Comparison of ENCODE assay signal across 20 mouse cellular contexts in the genomic region with DNA sequence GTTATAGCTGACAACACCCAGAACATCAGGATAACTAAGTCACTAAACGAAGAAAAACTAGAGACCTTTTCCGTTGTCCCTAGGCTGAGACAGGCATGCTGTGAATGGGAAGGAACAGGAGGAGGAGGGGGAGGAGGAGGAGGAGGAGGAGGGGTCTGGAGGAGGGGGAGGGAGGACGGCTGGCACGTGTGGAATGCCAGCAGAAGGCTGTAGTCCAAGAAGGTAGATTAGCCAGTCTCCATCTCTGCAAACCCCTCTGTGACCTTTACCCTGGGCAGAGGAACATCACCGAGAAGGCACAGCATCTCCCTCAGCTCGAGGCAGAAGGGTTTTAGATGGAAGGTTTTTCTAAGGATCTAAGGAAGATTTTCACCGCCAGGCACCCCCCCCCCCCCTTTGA. TPM values are rescaled to one million over a fixed set of nuclear protein-coding genes. Genes with fewer than 3 reads are reported as not detected.
DNase-seq lines count a peak whose midpoint lies in the region; ATAC-seq and TF ChIP-seq lines count a peak whose summit lies in the region.
"Had no signal": no experiment of that assay in that cellular context is flagged by ENCODE, and none has a peak within 500 bp of the region (broad histone marks: within the 10 kb centered on the region; RNA-seq: fewer than 3 reads in every experiment).

No protein-coding gene starts in this region.

- peak; percentile 24 for DNase-seq in hindbrain, embryonic 10.5 days (ENCODE audit: low spot score)
- DNase-seq in stomach, postnatal 0 days (ENCODE audit: low spot score), result no peak
- no peak for DNase-seq in adrenal gland, adult (ENCODE audit: inconsistent age in 2 of 2, low spot score in 1 of 2)
- DNase-seq in spleen, postnatal 36 days (ENCODE audit: low spot score in 2 of 2), result no peak
- DNase-seq in cerebellum, adult 11 months, result no peak
- DNase-seq: cerebellum, postnatal 36 days; kidney, adult 11 months; kidney, postnatal 25 days; lung, adult 2 months; spleen, adult 18-20 months; thymus, postnatal 14 days had no signal

- H3K9me3 ChIP-seq in hindbrain, embryonic 10.5 days, result no peaks in the 10 kb centered on the region
- H3K9me3 ChIP-seq in hindbrain, embryonic 13.5 days, result no peaks in the 10 kb centered on the region
- no peaks in the 10 kb centered on the region for H3K9me3 ChIP-seq in stomach, embryonic 14.5 days (ENCODE audit: control insufficient read depth, low read depth, low read length)
- H3K9me3 ChIP-seq in stomach, postnatal 0 days (ENCODE audit: control insufficient read depth, low read length), result no peaks in the 10 kb centered on the region
- no peaks in the 10 kb centered on the region for H3K9me3 ChIP-seq in liver, embryonic 12.5 days (replicated peaks)
- H3K9me3 ChIP-seq: embryonic facial prominence, embryonic 15.5 days; forebrain, embryonic 12.5 days; heart, embryonic 15.5 days; neural tube, embryonic 12.5 days had no signal

- no peak overlapping the region for H3K4me2 ChIP-seq in hindbrain, embryonic 13.5 days
- H3K4me2 ChIP-seq in stomach, embryonic 14.5 days (replicated peaks; ENCODE audit: low read depth, low read length), result no peak overlapping the region
- no peak overlapping the region for H3K4me2 ChIP-seq in stomach, postnatal 0 days (replicated peaks; ENCODE audit: low read depth)
- no peak overlapping the region for H3K4me2 ChIP-seq in liver, embryonic 12.5 days
- H3K4me2 ChIP-seq: embryonic facial prominence, embryonic 15.5 days; forebrain, embryonic 12.5 days; heart, embryonic 15.5 days; hindbrain, embryonic 14.5 days; neural tube, embryonic 12.5 days had no signal

- H3K4me1 ChIP-seq in hindbrain, embryonic 10.5 days (replicated peaks), result peaks cover 14% of the 10 kb centered on the region
- H3K4me1 ChIP-seq in hindbrain, embryonic 13.5 days (replicated peaks), result no peaks in the 10 kb centered on the region
- H3K4me1 ChIP-seq in stomach, embryonic 14.5 days (ENCODE audit: control insufficient read depth, insufficient read depth, low read length), result peaks cover 8% of the 10 kb centered on the region; the same call in 1 of the 2 replicates
- H3K4me1 ChIP-seq in stomach, postnatal 0 days (replicated peaks; ENCODE audit: control insufficient read depth, insufficient read depth), result no peaks in the 10 kb centered on the region
- H3K4me1 ChIP-seq in liver, embryonic 12.5 days, result 0 out of 2 replicates have a peak, but pooled peaks cover 4% of the 10 kb centered on the region
- H3K4me1 ChIP-seq: embryonic facial prominence, embryonic 15.5 days; neural tube, embryonic 12.5 days had no signal

- no peak overlapping the region for H3K27ac ChIP-seq in hindbrain, embryonic 10.5 days
- no peak overlapping the region for H3K27ac ChIP-seq in hindbrain, embryonic 13.5 days
- H3K27ac ChIP-seq in stomach, embryonic 14.5 days (ENCODE audit: low read length), result peak overlapping the region; percentile 75; the same call in 1 of the 2 replicates
- H3K27ac ChIP-seq in stomach, postnatal 0 days (replicated peaks), result no peak overlapping the region
- 0 out of 2 replicates have a peak overlapping the region, but pooled peaks have one; percentile 69 for H3K27ac ChIP-seq in liver, embryonic 12.5 days
- H3K27ac ChIP-seq: embryonic facial prominence, embryonic 15.5 days; forebrain, embryonic 12.5 days; heart, embryonic 15.5 days; hindbrain, embryonic 14.5 days; neural tube, embryonic 12.5 days had no signal

- H3K9ac ChIP-seq in hindbrain, embryonic 13.5 days, result no peak overlapping the region
- no peak overlapping the region for H3K9ac ChIP-seq in stomach, embryonic 14.5 days (replicated peaks; ENCODE audit: low read depth, low read length)
- no peak overlapping the region for H3K9ac ChIP-seq in stomach, postnatal 0 days (ENCODE audit: low read length)
- no peak overlapping the region for H3K9ac ChIP-seq in liver, embryonic 12.5 days
- H3K9ac ChIP-seq: embryonic facial prominence, embryonic 15.5 days; forebrain, embryonic 12.5 days; heart, embryonic 15.5 days; hindbrain, embryonic 14.5 days; neural tube, embryonic 12.5 days had no signal

- no peak for ATAC-seq in hindbrain, embryonic 13.5 days (ENCODE audit: low FRiP score)
- ATAC-seq in stomach, embryonic 14.5 days (ENCODE audit: insufficient number of reproducible peaks, insufficient read depth, low FRiP score, low read depth), result no peak
- no peak for ATAC-seq in stomach, postnatal 0 days (ENCODE audit: low FRiP score, low TSS enrichment)
- no peak for ATAC-seq in liver, embryonic 12.5 days
- ATAC-seq: Patski had no signal

- H3K27me3 ChIP-seq in hindbrain, embryonic 10.5 days (ENCODE audit: insufficient read depth, poor library complexity, severe bottlenecking), result no peaks in the 10 kb centered on the region
- no peaks in the 10 kb centered on the region for H3K27me3 ChIP-seq in hindbrain, embryonic 13.5 days
- no peaks in the 10 kb centered on the region for H3K27me3 ChIP-seq in stomach, embryonic 14.5 days (ENCODE audit: control insufficient read depth, insufficient read depth, low read length)
- no peaks in the 10 kb centered on the region for H3K27me3 ChIP-seq in stomach, postnatal 0 days (ENCODE audit: control insufficient read depth, insufficient read depth, low read length)
- no peaks in the 10 kb centered on the region for H3K27me3 ChIP-seq in liver, embryonic 12.5 days (replicated peaks)
- H3K27me3 ChIP-seq: embryonic facial prominence, embryonic 15.5 days; forebrain, embryonic 12.5 days; heart, embryonic 15.5 days; neural tube, embryonic 12.5 days; Patski had no signal

- TF ChIP-seq CTCF in stomach, postnatal 0 days (IDR thresholded peaks at IDR 0.05; ENCODE audit: low read depth), result no peak

- WGBS in hindbrain, embryonic 10.5 days, result 13% methylated on average over 7 of the region's 7 CpGs
- 17% methylated on average over 7 of the region's 7 CpGs for WGBS in hindbrain, embryonic 13.5 days
- WGBS in stomach, embryonic 14.5 days, result 11% methylated on average over 7 of the region's 7 CpGs
- WGBS in stomach, postnatal 0 days, result 17% methylated on average over 7 of the region's 7 CpGs
- WGBS in liver, embryonic 12.5 days (ENCODE audit: insufficient replicate concordance), result 14% methylated on average over 7 of the region's 7 CpGs

- H3K4me3 ChIP-seq in hindbrain, embryonic 10.5 days, result no peak overlapping the region
- no peak overlapping the region for H3K4me3 ChIP-seq in hindbrain, embryonic 13.5 days
- H3K4me3 ChIP-seq in stomach, embryonic 14.5 days (ENCODE audit: low read depth, low read length), result no peak overlapping the region
- no peak overlapping the region for H3K4me3 ChIP-seq in stomach, postnatal 0 days (ENCODE audit: low read depth, low read length)
- H3K4me3 ChIP-seq in liver, embryonic 12.5 days, result no peak overlapping the region
- H3K4me3 ChIP-seq: embryonic facial prominence, embryonic 15.5 days; forebrain, embryonic 12.5 days; heart, embryonic 15.5 days; neural tube, embryonic 12.5 days had no signal

- TF ChIP-seq EP300 in stomach, postnatal 0 days (optimal IDR thresholded peaks at IDR 0.05), result no peak

- no peaks in the 10 kb centered on the region for H3K36me3 ChIP-seq in hindbrain, embryonic 10.5 days
- no peaks in the 10 kb centered on the region for H3K36me3 ChIP-seq in hindbrain, embryonic 13.5 days
- no peaks in the 10 kb centered on the region for H3K36me3 ChIP-seq in stomach, embryonic 14.5 days (ENCODE audit: control insufficient read depth, insufficient read depth, low read length)
- no peaks in the 10 kb centered on the region for H3K36me3 ChIP-seq in stomach, postnatal 0 days (ENCODE audit: control insufficient read depth, insufficient read depth, low read length)
- no peaks in the 10 kb centered on the region for H3K36me3 ChIP-seq in liver, embryonic 12.5 days
- H3K36me3 ChIP-seq: embryonic facial prominence, embryonic 15.5 days; forebrain, embryonic 12.5 days; heart, embryonic 15.5 days; neural tube, embryonic 12.5 days had no signal

RNA-seq across cellular contexts. Expression of gene Fndc3b, which starts 17.1 kb away (rescaled TPM):
- 9.4 and 11.2 TPM in 2 replicates for polyA plus RNA-seq in hindbrain, embryonic 10.5 days (2016; fragmentation: Nextera tagmentation; extraction: Ambion mirVana)
- 9.5 and 10.9 TPM in 2 replicates for polyA plus RNA-seq in hindbrain, embryonic 13.5 days (2015; fragmentation: Nextera tagmentation; extraction: Ambion mirVana)
- polyA plus RNA-seq in stomach, embryonic 14.5 days (2014; fragmentation: Nextera tagmentation; extraction: Ambion mirVana), result 32.8 and 33.3 TPM in 2 replicates
- polyA plus RNA-seq in stomach, postnatal 0 days (2015; fragmentation: Nextera tagmentation; extraction: Ambion mirVana), result 11.8 TPM in 2 replicates
- 9.4 and 9.7 TPM in 2 replicates for polyA plus RNA-seq in liver, embryonic 12.5 days (2016; fragmentation: Nextera tagmentation; extraction: Ambion mirVana)

Comparison
In these comparisons a context has a peak if more than half of its experiments do, and no peak if none do; other contexts are left out.
1. H3K27ac ChIP-seq: peak in stomach, embryonic 14.5 days (single experiment) and liver, embryonic 12.5 days (single experiment); none in hindbrain, embryonic 10.5 days (single experiment), hindbrain, embryonic 13.5 days (single experiment) and stomach, postnatal 0 days (single experiment).